Mouse (Mus musculus): ENCODE data around the gene Olfr138.

Olfr138 gene

GRCm38 (mm10) chr17:38260735-38261134, at the start of gene Olfr138:
Gene Olfr138, plus strand, starts transcription at chr17:38261035.
- no peak for DNase-seq (ENCODE audit: low spot score)

- DNase-seq (ENCODE audit: low spot score): no peak
These were observed 46.6 kb downstream of the Olfr138 start, which contains the start of gene Olfr137 for GRCm38 (mm10) chr17:38307470-38307869. Gene Olfr137, minus strand, starts transcription at chr17:38307570.

Data from urinary bladder, postnatal 14 days (tissue).